Mouse (Mus musculus) CH12.LX (cell line): ENCODE measurements around the gene March1. TPM values are rescaled to one million over a fixed set of nuclear protein-coding genes. Genes with fewer than 3 reads are reported as not detected.

Experiments used
- DNase-seq: peaks from one replicate; pipeline ENCODE4 v3.0.0-alpha.2; 2013; ENCODE audit errors: extremely low read depth
- H3K27ac ChIP-seq: 2 replicates; pipeline ENCODE4 v1.5.1; 2012; ENCODE audit warnings: low read depth, mild to moderate bottlenecking, control low read depth, moderate library complexity; ENCODE audit not compliant: insufficient read depth
- H3K27me3 ChIP-seq: replicated peaks from 2 replicates; pipeline ENCODE3; 2012; ENCODE audit warnings: inconsistent platforms
- H3K36me3 ChIP-seq, 2 experiments: replicated peaks in 1 of 2; 2 replicates each; pipeline versions ENCODE3 to v1.6.1; 2012; ENCODE audit warnings: inconsistent platforms in 1 of 2, low read length in 1 of 2, mild to moderate bottlenecking in 1 of 2, mixed read lengths in 1 of 2, moderate library complexity in 1 of 2; ENCODE audit not compliant: control insufficient read depth in 1 of 2, insufficient read depth in 1 of 2
- H3K4me1 ChIP-seq, 2 experiments: 2 replicates each; pipeline ENCODE4 v1.6.1; 2012; ENCODE audit warnings: inconsistent platforms in 1 of 2, moderate library complexity in 1 of 2; ENCODE audit not compliant: insufficient read depth in 2 of 2, control insufficient read depth in 1 of 2
- H3K4me2 ChIP-seq: 2 replicates; pipeline ENCODE4 v1.6.1; 2012; ENCODE audit warnings: low read depth, mild to moderate bottlenecking, control low read depth; ENCODE audit not compliant: poor library complexity, insufficient read depth, severe bottlenecking
- H3K4me3 ChIP-seq, 3 experiments: fragments of 150-350 bp in 1 of 3; sonication (generic) in 1 of 3; replicated peaks in 1 of 3; 2 replicates each; pipeline versions ENCODE3 to v1.5.1; 2011 to 2012; ENCODE audit warnings: low read depth in 2 of 3, low read length in 2 of 3, mild to moderate bottlenecking in 2 of 3, moderate library complexity in 2 of 3, control low read depth in 1 of 3, improper control_type of control experiment in 1 of 3, inconsistent platforms in 1 of 3, mixed read lengths in 1 of 3; ENCODE audit not compliant: poor library complexity in 1 of 3
- H3K79me2 ChIP-seq: replicated peaks from 2 replicates; pipeline ENCODE4 v1.6.1; 2012; ENCODE audit warnings: mild to moderate bottlenecking, moderate library complexity; ENCODE audit not compliant: control insufficient read depth, poor library complexity, insufficient read depth, severe bottlenecking; ENCODE audit errors: extremely low read depth
- H3K9ac ChIP-seq: 2 replicates; pipeline ENCODE4 v1.6.1; 2012; ENCODE audit warnings: low read depth, mild to moderate bottlenecking, control low read depth, moderate library complexity; ENCODE audit not compliant: insufficient read depth
- H3K9me3 ChIP-seq: replicated peaks from 2 replicates; pipeline ENCODE3; 2012; ENCODE audit warnings: low read length, inconsistent platforms, mixed read lengths
- BHLHE40 ChIP-seq: IDR thresholded peaks from 2 replicates; pipeline ENCODE4 v1.6.1; 2011; ENCODE audit warnings: mild to moderate bottlenecking, low read depth, low read length, improper control_type of control experiment
- CHD1 ChIP-seq: IDR thresholded peaks from 2 replicates; pipeline ENCODE4 v1.6.1; 2012; ENCODE audit warnings: low read depth, low read length, improper control_type of control experiment, inconsistent platforms
- CHD2 ChIP-seq: IDR thresholded peaks from 2 replicates; pipeline ENCODE4 v1.6.1; 2011; ENCODE audit warnings: low read length, improper control_type of control experiment
- CTCF ChIP-seq, 2 experiments: IDR thresholded peaks in 1 of 2; conservative IDR thresholded peaks in 1 of 2; 2 replicates each; pipeline ENCODE4 v1.5.1; 2011 to 2012; ENCODE audit warnings: low read depth in 2 of 2, low read length in 2 of 2, improper control_type of control experiment in 1 of 2, inconsistent platforms in 1 of 2, mild to moderate bottlenecking in 1 of 2, moderate library complexity in 1 of 2
- ELF1 ChIP-seq: IDR thresholded peaks from 2 replicates; pipeline ENCODE4 v1.6.1; 2014; ENCODE audit warnings: low read depth, mild to moderate bottlenecking, inconsistent platforms, low read length, improper control_type of control experiment
- EP300 ChIP-seq: IDR thresholded peaks from 2 replicates; pipeline ENCODE4 v1.6.1; 2011; ENCODE audit warnings: low read length, improper control_type of control experiment
- ETS1 ChIP-seq: conservative IDR thresholded peaks from 2 replicates; pipeline ENCODE4 v1.6.1; 2012; ENCODE audit warnings: low read depth, mild to moderate bottlenecking, inconsistent platforms, low read length, improper control_type of control experiment, moderate library complexity
- MAFK ChIP-seq: IDR thresholded peaks from 2 replicates; pipeline ENCODE4 v1.6.1; 2011; ENCODE audit warnings: low read length, improper control_type of control experiment; ENCODE audit not compliant: insufficient replicate concordance
- MAZ ChIP-seq: IDR thresholded peaks from 2 replicates; pipeline ENCODE4 v1.6.1; 2012; ENCODE audit warnings: low read depth, mild to moderate bottlenecking, inconsistent platforms, low read length, improper control_type of control experiment, moderate library complexity
- MEF2A ChIP-seq: IDR thresholded peaks from 2 replicates; pipeline ENCODE4 v1.6.1; 2014; ENCODE audit warnings: low read depth, mild to moderate bottlenecking, inconsistent platforms, low read length, improper control_type of control experiment, borderline replicate concordance
- MXI1 ChIP-seq: IDR thresholded peaks from 2 replicates; pipeline ENCODE4 v1.6.1; 2011; ENCODE audit warnings: mild to moderate bottlenecking, low read depth, low read length, improper control_type of control experiment
- POLR2A ChIP-seq: IDR thresholded peaks from 2 replicates; pipeline ENCODE4 v1.6.1; 2011; ENCODE audit warnings: low read depth, mild to moderate bottlenecking, improper control_type of control experiment, low read length
- POLR2AphosphoS2 ChIP-seq: IDR thresholded peaks from 2 replicates; pipeline ENCODE4 v1.6.1; 2011; ENCODE audit warnings: low read depth, low read length, improper control_type of control experiment
- RCOR1 ChIP-seq: conservative IDR thresholded peaks from 2 replicates; pipeline ENCODE4 v1.6.1; 2012; ENCODE audit warnings: low read depth, mild to moderate bottlenecking, inconsistent platforms, low read length, improper control_type of control experiment
- SIN3A ChIP-seq: IDR thresholded peaks from 2 replicates; pipeline ENCODE4 v1.6.1; 2012; ENCODE audit warnings: low read length, improper control_type of control experiment, inconsistent platforms
- SMC3 ChIP-seq: IDR thresholded peaks from 2 replicates; pipeline ENCODE4 v1.6.1; 2011; ENCODE audit warnings: low read depth, low read length, improper control_type of control experiment
- TBP ChIP-seq: conservative IDR thresholded peaks from 2 replicates; pipeline ENCODE4 v1.6.1; 2011; ENCODE audit warnings: low read depth, low read length, improper control_type of control experiment
- USF1 ChIP-seq: IDR thresholded peaks from 2 replicates; pipeline ENCODE4 v1.6.1; 2014; ENCODE audit warnings: low read depth, mild to moderate bottlenecking, inconsistent platforms, low read length, improper control_type of control experiment
- USF2 ChIP-seq: conservative IDR thresholded peaks from 2 replicates; pipeline ENCODE4 v1.6.1; 2011; ENCODE audit warnings: low read depth, low read length, improper control_type of control experiment
- ZKSCAN1 ChIP-seq: IDR thresholded peaks from 2 replicates; pipeline ENCODE4 v1.6.1; 2012; ENCODE audit warnings: low read depth, inconsistent platforms, low read length, improper control_type of control experiment, borderline replicate concordance
- ZNF384 ChIP-seq: IDR thresholded peaks from 2 replicates; pipeline ENCODE4 v1.6.1; 2012; ENCODE audit warnings: low read depth, low read length, improper control_type of control experiment, inconsistent platforms
- dilution Hi-C: fragments of 300-500 bp; cut with MboI; formaldehyde crosslinking; loops from 2 replicates; pipeline ENCODE4 v1.14.3; 2020; ENCODE audit warnings: low sequenced_read_pairs; ENCODE audit not compliant: extremely low pct_unique_long_range_greater_than_20kb, extremely low pct_ligation_motif_present
- in situ Hi-C: fragments of 300-500 bp; cut with MboI; formaldehyde crosslinking; loops from 3 replicates; pipeline ENCODE4 v1.14.3; 2019; ENCODE audit warnings: low sequenced_read_pairs, low pct_ligation_motif_present, low pct_unique_long_range_greater_than_20kb, mixed read lengths
- polyA plus RNA-seq: library from polyadenylated mRNA; unstranded; fragments of >175 nt; gene quantifications from 2 replicates; pipeline ENCODE4 v1.2.1, GENCODE M21; 2012; ENCODE audit warnings: low read depth; ENCODE audit not compliant: insufficient read length
- total RNA-seq, 2 experiments: library from RNA; depleted of rRNA; stranded (reverse); fragments of 300-350 nt in 1 of 2; fragments of >200 nt in 1 of 2; gene quantifications; 2 replicates each; pipeline ENCODE4 v1.2.3; 2012 to 2014

The March1 gene
- total and polyA plus RNA-seq, 3 experiments: 0.16 to 0.21 TPM; not detected in 1

- TF ChIP-seq USF2: no peak
- no peak for TF ChIP-seq MAFK
- no peak for TF ChIP-seq USF1
- no peak for TF ChIP-seq MAZ
- no peak for TF ChIP-seq CHD2
- Histone ChIP-seq H3K36me3 (no peaks in the 10 kb centered on the region), H3K9ac (no peak overlapping the region), H3K27ac (no peak overlapping the region), H3K9me3 (no peaks in the 10 kb centered on the region), H3K4me2 (no peak overlapping the region), H3K27me3 (no peaks in the 10 kb centered on the region), H3K79me2 (no peaks in the 10 kb centered on the region), H3K4me1 (peaks cover 0 to 11% of the 10 kb centered on the region in 2 experiments; a peak in 2 of 4 replicates), H3K4me3 (no peak overlapping the region)
- dilution Hi-C loops (no loop called here), in situ Hi-C loops (no loop called here)
- no peak for DNase-seq
Measured at GRCm38 (mm10) chr8:65982039-65982438, 364.3 kb downstream of the March1 start.

GRCm38 (mm10) chr8:65987665-65988064, 370.0 kb downstream of the March1 start:
- dilution Hi-C loops: no loop called here
- Histone ChIP-seq H3K9ac (no peak overlapping the region), H3K27me3 (no peaks in the 10 kb centered on the region), H3K4me2 (no peak overlapping the region), H3K36me3 (no peaks in the 10 kb centered on the region), H3K79me2 (no peaks in the 10 kb centered on the region), H3K4me1 (peaks cover 0 to 11% of the 10 kb centered on the region in 2 experiments; a peak in 2 of 4 replicates), H3K9me3 (no peaks in the 10 kb centered on the region)
- TF ChIP-seq CHD1 (no peak), MXI1 (no peak), ETS1 (no peak), TBP (no peak), POLR2AphosphoS2 (no peak), EP300 (no peak), SIN3A (no peak), RCOR1 (no peak), ZKSCAN1 (no peak)
- TF ChIP-seq, all 38 proteins: peak for 0
- in situ Hi-C loops: no loop called here
- H3K4me3 ChIP-seq: no peak overlapping the region
- no peak for DNase-seq
- H3K27ac ChIP-seq: no peak overlapping the region

DNA sequence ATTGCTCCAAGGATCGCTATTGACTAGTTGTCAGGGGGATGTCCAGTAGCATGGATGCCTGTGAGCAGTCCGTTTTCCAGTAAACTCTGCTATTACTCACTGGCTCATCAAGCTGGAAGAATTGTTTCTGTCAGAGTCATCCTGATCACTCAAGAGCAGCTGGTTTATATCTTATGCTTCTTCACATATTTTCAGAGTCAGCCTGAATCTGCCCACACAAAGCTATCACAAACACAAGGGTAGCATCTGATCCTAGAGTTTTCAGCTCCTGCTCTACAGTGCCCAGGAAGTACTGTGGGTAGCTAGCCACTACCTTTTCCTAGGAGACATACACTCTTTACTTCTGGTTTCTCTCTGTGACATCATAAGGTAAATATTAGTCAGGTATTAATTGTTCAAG, 405.1 kb downstream of the March1 start:
- DNase-seq: no peak
- H3K27ac ChIP-seq: no peak overlapping the region
- dilution Hi-C loops (no loop called here), in situ Hi-C loops (no loop called here)
- H3K9me3 ChIP-seq: no peaks in the 10 kb centered on the region
- H3K27me3 ChIP-seq: no peaks in the 10 kb centered on the region
- no peak overlapping the region for H3K4me2 ChIP-seq
- TF ChIP-seq MEF2A: no peak
- TF ChIP-seq CTCF (conservative IDR thresholded peaks at IDR 0.05 in 1 of 2, IDR thresholded peaks at IDR 0.05 in 1 of 2; ENCODE audit: low read depth in 2 of 2, low read length in 2 of 2): no peak
- TF ChIP-seq SMC3: no peak
- TF ChIP-seq USF2: no peak
- TF ChIP-seq SIN3A: no peak
- TF ChIP-seq BHLHE40: no peak
- no peak for TF ChIP-seq ZNF384
- no peak for TF ChIP-seq POLR2A
- no peak for TF ChIP-seq ELF1
- no peak for TF ChIP-seq ETS1
- no peak for TF ChIP-seq POLR2AphosphoS2
- TF ChIP-seq EP300: no peak
- H3K79me2 ChIP-seq: no peaks in the 10 kb centered on the region
- no peaks in the 10 kb centered on the region for H3K4me1 ChIP-seq
- no peak overlapping the region for H3K9ac ChIP-seq
- H3K4me3 ChIP-seq: no peak overlapping the region
- no peaks in the 10 kb centered on the region for H3K36me3 ChIP-seq
